Mouse (Mus musculus) myocyte (in vitro differentiated cells): Measurements from ENCODE around the gene Fgd3. TPM values are rescaled to one million over a fixed set of nuclear protein-coding genes. Genes with fewer than 3 reads are reported as not detected.

Experiments used
- H3K27me3 ChIP-seq: one replicate; pipeline ENCODE4 v1.6.1; 2011; ENCODE audit not compliant: control insufficient read depth, insufficient read depth, insufficient read length
- H3K36me3 ChIP-seq: one replicate; pipeline ENCODE4 v1.6.1; 2011; ENCODE audit not compliant: control insufficient read depth, insufficient read depth
- H3K4me2 ChIP-seq: one replicate; pipeline ENCODE4 v1.6.1; 2011; ENCODE audit warnings: low read depth, control low read depth
- H3K4me3 ChIP-seq: one replicate; pipeline ENCODE4 v1.5.1; 2011; ENCODE audit warnings: mild to moderate bottlenecking, control low read depth, moderate library complexity
- H3K79me2 ChIP-seq: one replicate; pipeline ENCODE4 v1.6.1; 2011; ENCODE audit not compliant: control insufficient read depth, insufficient read depth
- H3ac ChIP-seq: one replicate; pipeline ENCODE4 v1.6.1; 2011; ENCODE audit not compliant: control insufficient read depth, insufficient read length
- CEBPB ChIP-seq: IDR thresholded peaks from 2 replicates; pipeline ENCODE4 v1.6.1; 2011; ENCODE audit warnings: mild to moderate bottlenecking, moderate library complexity; ENCODE audit not compliant: poor library complexity, insufficient read depth, severe bottlenecking
- E2F4 ChIP-seq: IDR thresholded peaks from one replicate; pipeline ENCODE4 v1.6.1; 2011; ENCODE audit warnings: mild to moderate bottlenecking, control low read depth, moderate library complexity; ENCODE audit not compliant: insufficient read depth
- MAX ChIP-seq: IDR thresholded peaks from one replicate; pipeline ENCODE4 v1.6.1; 2011; ENCODE audit warnings: low read depth, mild to moderate bottlenecking, control low read depth
- MYOD1 ChIP-seq, 3 experiments: IDR thresholded peaks; one replicate each; pipeline ENCODE4 v1.6.1; 2011; ENCODE audit warnings: control low read depth in 2 of 3, low read depth in 2 of 3, mild to moderate bottlenecking in 2 of 3, moderate library complexity in 1 of 3; ENCODE audit not compliant: insufficient read length in 2 of 3, control insufficient read depth in 1 of 3
- MYOG ChIP-seq, 3 experiments: IDR thresholded peaks; one replicate each; pipeline ENCODE4 v1.6.1; 2011; ENCODE audit warnings: control low read depth in 2 of 3, low read depth in 2 of 3, mild to moderate bottlenecking in 2 of 3; ENCODE audit not compliant: insufficient read length in 2 of 3, control insufficient read depth in 1 of 3, insufficient read depth in 1 of 3
- POLR2A ChIP-seq: IDR thresholded peaks from one replicate; pipeline ENCODE4 v1.6.1; 2011; ENCODE audit warnings: low read depth, mild to moderate bottlenecking, control low read depth, moderate library complexity; ENCODE audit not compliant: insufficient read length
- POLR2AphosphoS2 ChIP-seq: IDR thresholded peaks from one replicate; pipeline ENCODE4 v1.6.1; 2011; ENCODE audit warnings: low read depth, control low read depth; ENCODE audit not compliant: insufficient read length
- REST ChIP-seq: IDR thresholded peaks from one replicate; pipeline ENCODE4 v1.6.1; 2011; ENCODE audit warnings: mild to moderate bottlenecking, control low read depth, moderate library complexity; ENCODE audit not compliant: insufficient read depth, insufficient read length
- SRF ChIP-seq: IDR thresholded peaks from one replicate; pipeline ENCODE4 v1.6.1; 2011; ENCODE audit warnings: low read depth; ENCODE audit not compliant: control insufficient read depth, insufficient read length
- TCF12 ChIP-seq: IDR thresholded peaks from one replicate; pipeline ENCODE4 v1.6.1; 2011; ENCODE audit warnings: mild to moderate bottlenecking, control low read depth; ENCODE audit not compliant: poor library complexity, insufficient read depth, severe bottlenecking
- TCF3 ChIP-seq: IDR thresholded peaks from one replicate; pipeline ENCODE4 v1.6.1; 2011; ENCODE audit warnings: low read depth, control low read depth; ENCODE audit not compliant: insufficient read length
- USF1 ChIP-seq: IDR thresholded peaks from one replicate; pipeline ENCODE4 v1.6.1; 2011; ENCODE audit warnings: low read depth, mild to moderate bottlenecking, control low read depth, moderate library complexity
- polyA plus RNA-seq: library from polyadenylated mRNA; unstranded; fragments of >200 nt; fragmentation: generic; extraction: Trizol; gene quantifications from one replicate; pipeline ENCODE4 v1.2.1, GENCODE M21; 2012; ENCODE audit warnings: missing spikeins

The Fgd3 gene
- polyA plus RNA-seq, 1 experiment: 15.5 TPM

- H3K4me2 ChIP-seq: no peak overlapping the region
- no peak overlapping the region for H3ac ChIP-seq
- no peak overlapping the region for H3K4me3 ChIP-seq
- TF ChIP-seq CEBPB (no peak), POLR2A (no peak), MYOD1 (IDR thresholded peaks at IDR 0.05; ENCODE audit: control insufficient read depth in 1 of 3, insufficient read length in 2 of 3, low read depth in 2 of 3) (peak in 2 of 3 experiments; percentile 90 to 92), MYOG (IDR thresholded peaks at IDR 0.05; ENCODE audit: control insufficient read depth in 1 of 3, insufficient read depth in 1 of 3, insufficient read length in 2 of 3, low read depth in 2 of 3) (peak; percentile 43 to 91 (median 83)), E2F4 (no peak), TCF12 (peak; percentile 71), REST (no peak), MAX (no peak), POLR2AphosphoS2 (no peak), TCF3 (peak; percentile 52), USF1 (no peak)
- H3K79me2 ChIP-seq: peaks cover 94% of the 10 kb centered on the region
- H3K36me3 ChIP-seq: no peaks in the 10 kb centered on the region
- no peaks in the 10 kb centered on the region for H3K27me3 ChIP-seq
Observed at GRCm38 (mm10) chr13:49349335-49349734, 29.2 kb upstream of the Fgd3 start.

- Histone ChIP-seq H3K27me3 (no peaks in the 10 kb centered on the region), H3K36me3 (no peaks in the 10 kb centered on the region), H3K4me2 (peak overlapping the region; percentile 16), H3K4me3 (no peak overlapping the region), H3K79me2 (peaks cover 94% of the 10 kb centered on the region), H3ac (no peak overlapping the region)
- TF ChIP-seq POLR2AphosphoS2: no peak
- no peak for TF ChIP-seq CEBPB
- TF ChIP-seq POLR2A: no peak
- TF ChIP-seq MYOG (IDR thresholded peaks at IDR 0.05; ENCODE audit: control insufficient read depth in 1 of 3, insufficient read depth in 1 of 3, insufficient read length in 2 of 3, low read depth in 2 of 3): no peak
- no peak for TF ChIP-seq MAX
- TF ChIP-seq E2F4: no peak
- TF ChIP-seq USF1: no peak
- no peak for TF ChIP-seq TCF3
- TF ChIP-seq SRF: no peak
- TF ChIP-seq MYOD1 (IDR thresholded peaks at IDR 0.05; ENCODE audit: control insufficient read depth in 1 of 3, insufficient read length in 2 of 3, low read depth in 2 of 3): no peak
- TF ChIP-seq REST: no peak
- TF ChIP-seq TCF12: no peak
Observed at GRCm38 (mm10) chr13:49348522-49348921, 28.4 kb upstream of the Fgd3 start.

- TF ChIP-seq TCF12 (peak; percentile 92), E2F4 (no peak), CEBPB (no peak), TCF3 (peak; percentile 94), MYOD1 (IDR thresholded peaks at IDR 0.05; ENCODE audit: control insufficient read depth in 1 of 3, insufficient read length in 2 of 3, low read depth in 2 of 3) (peak; percentile 78 to 99 (median 99)), POLR2A (peak; percentile 24), REST (no peak), MYOG (IDR thresholded peaks at IDR 0.05; ENCODE audit: control insufficient read depth in 1 of 3, insufficient read depth in 1 of 3, insufficient read length in 2 of 3, low read depth in 2 of 3) (peak; percentile 95 to 99 (median 98)), POLR2AphosphoS2 (peak; percentile 33), USF1 (no peak), MAX (no peak), SRF (no peak)
Observed at GRCm38 (mm10) chr13:49345476-49345875, 25.4 kb upstream of the Fgd3 start.

GRCm38 (mm10) chr13:49344567-49344966 is 24.5 kb upstream of the Fgd3 start:
- H3K27me3 ChIP-seq: no peaks in the 10 kb centered on the region
- TF ChIP-seq POLR2AphosphoS2 (peak; percentile 52), E2F4 (no peak), MYOD1 (IDR thresholded peaks at IDR 0.05; ENCODE audit: control insufficient read depth in 1 of 3, insufficient read length in 2 of 3, low read depth in 2 of 3) (peak in 1 of 3 experiments; percentile 23), POLR2A (peak; percentile 39)
- H3K79me2 ChIP-seq: peaks cover 89% of the 10 kb centered on the region
- H3ac ChIP-seq: peak overlapping the region; percentile 20
- no peaks in the 10 kb centered on the region for H3K36me3 ChIP-seq
- peak overlapping the region; percentile 94 for H3K4me3 ChIP-seq
- H3K4me2 ChIP-seq: peak overlapping the region; percentile 93

More at GRCm38 (mm10) chr13:49345476-49345875, 25.4 kb upstream of the Fgd3 start:
- no peaks in the 10 kb centered on the region for H3K36me3 ChIP-seq
- peak overlapping the region; percentile 93 for H3K4me2 ChIP-seq
- no peak overlapping the region for H3ac ChIP-seq
- H3K27me3 ChIP-seq: no peaks in the 10 kb centered on the region
- peaks cover 92% of the 10 kb centered on the region for H3K79me2 ChIP-seq
- H3K4me3 ChIP-seq: peak overlapping the region; percentile 94

- H3K4me2 ChIP-seq: peak overlapping the region; percentile 93
- TF ChIP-seq POLR2AphosphoS2: no peak
- no peak for TF ChIP-seq SRF
- no peak for TF ChIP-seq USF1
- TF ChIP-seq TCF3: no peak
- TF ChIP-seq REST: no peak
- TF ChIP-seq MYOG (IDR thresholded peaks at IDR 0.05; ENCODE audit: control insufficient read depth in 1 of 3, insufficient read depth in 1 of 3, insufficient read length in 2 of 3, low read depth in 2 of 3): no peak
- peak overlapping the region; percentile 94 for H3K4me3 ChIP-seq
- no peaks in the 10 kb centered on the region for H3K36me3 ChIP-seq
- peak overlapping the region; percentile 69 for H3ac ChIP-seq
- peaks cover 71% of the 10 kb centered on the region for H3K79me2 ChIP-seq
- H3K27me3 ChIP-seq: no peaks in the 10 kb centered on the region
Observed at GRCm38 (mm10) chr13:49342723-49343100, 22.6 kb upstream of the Fgd3 start.
